Mouse (Mus musculus): ENCODE measurements at regions not wholly inside any gene's neighbourhood (a gene's known extent, or its start where the extent isn't known, plus 50 kb on each side); places are given as distances from the start of the nearest gene placed in this dataset.

DNA sequence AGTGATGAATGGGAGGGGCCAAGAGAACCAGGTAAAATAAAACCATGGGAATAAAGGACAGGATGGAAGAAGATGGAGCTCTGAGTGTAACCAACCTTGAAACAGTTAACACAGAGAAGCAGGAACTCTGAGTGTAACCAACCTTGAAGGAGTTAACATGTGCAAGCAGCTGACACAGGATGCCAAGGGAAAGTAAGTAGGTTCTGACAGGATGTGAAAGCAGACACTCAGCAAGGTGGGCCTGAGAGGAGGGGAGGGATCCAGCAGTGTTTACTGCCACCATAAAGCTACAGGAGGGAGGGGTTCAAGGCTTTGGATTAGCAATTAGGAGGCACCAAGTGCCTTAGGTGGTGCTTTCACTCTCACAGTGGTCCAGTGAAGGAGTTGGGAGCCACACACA, 213.3 kb downstream of the Gm21750 start:
- no peak overlapping the region for H3K4me3 ChIP-seq (ENCODE audit: insufficient read depth, low read depth, low read length)
- no peak for TF ChIP-seq POLR2A (IDR thresholded peaks at IDR 0.05; ENCODE audit: insufficient read depth, low read depth, low read length)
- no peak for TF ChIP-seq CTCF (IDR thresholded peaks at IDR 0.05; ENCODE audit: insufficient read depth, low read depth, low read length)
- no peaks in the 10 kb centered on the region for H3K4me1 ChIP-seq (ENCODE audit: control insufficient read depth, insufficient read depth, low read length)
- H3K27ac ChIP-seq (ENCODE audit: insufficient read depth, low read depth, low read length) = no peak overlapping the region

DNA sequence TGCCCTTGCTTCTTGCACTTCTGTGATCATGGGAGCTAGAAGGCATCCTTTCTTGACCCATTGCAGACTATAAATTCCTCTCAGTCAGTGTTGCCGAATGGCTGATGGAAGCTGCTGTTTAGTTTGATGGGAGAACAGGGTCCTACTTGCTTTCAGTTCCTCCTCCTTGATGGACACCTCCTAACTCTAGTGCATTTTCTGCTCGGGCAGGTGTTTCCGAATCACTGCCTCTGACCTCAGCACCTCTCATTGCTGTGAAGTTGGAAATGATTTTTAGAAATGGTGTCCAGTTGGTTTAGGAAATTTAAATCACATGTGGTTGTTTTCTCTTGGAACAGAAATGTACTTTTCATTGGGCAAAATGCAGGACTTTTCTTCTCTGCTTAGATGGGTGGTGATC, 214.9 kb downstream of the Gm21750 start:
- Histone ChIP-seq H3K4me3 (ENCODE audit: insufficient read depth, low read depth, low read length) (no peak overlapping the region), H3K4me1 (ENCODE audit: control insufficient read depth, insufficient read depth, low read length) (no peaks in the 10 kb centered on the region), H3K27ac (ENCODE audit: insufficient read depth, low read depth, low read length) (no peak overlapping the region)
- TF ChIP-seq CTCF (IDR thresholded peaks at IDR 0.05; ENCODE audit: insufficient read depth, low read depth, low read length) = no peak
- no peak for TF ChIP-seq POLR2A (IDR thresholded peaks at IDR 0.05; ENCODE audit: insufficient read depth, low read depth, low read length)
- 83% methylated on average over 3 of the region's 3 CpGs for WGBS

DNA sequence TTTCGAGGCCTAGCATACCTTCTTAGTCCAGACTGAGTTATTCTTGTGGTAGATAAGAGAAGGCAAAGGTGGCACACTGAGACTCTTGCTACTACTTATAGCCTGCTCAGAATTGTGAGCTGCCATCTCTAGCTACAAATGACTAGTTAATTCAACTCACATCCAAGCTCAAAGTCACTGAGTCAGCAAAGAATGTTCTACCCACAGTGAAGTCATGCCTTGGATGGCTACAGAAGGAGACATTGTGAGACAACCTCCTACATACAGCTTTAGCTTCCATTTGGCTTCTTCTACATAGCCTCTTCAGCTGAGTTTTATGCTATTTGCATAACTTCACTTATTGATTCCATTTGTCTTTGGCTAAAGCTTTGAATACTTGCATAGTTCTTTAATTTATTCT, 217.2 kb downstream of the Gm21750 start:
- Histone ChIP-seq H3K4me1 (ENCODE audit: control insufficient read depth, insufficient read depth, low read length) (no peaks in the 10 kb centered on the region), H3K27ac (ENCODE audit: insufficient read depth, low read depth, low read length) (no peak overlapping the region), H3K4me3 (ENCODE audit: insufficient read depth, low read depth, low read length) (no peak overlapping the region)
- TF ChIP-seq CTCF (IDR thresholded peaks at IDR 0.05; ENCODE audit: insufficient read depth, low read depth, low read length) (no peak), POLR2A (IDR thresholded peaks at IDR 0.05; ENCODE audit: insufficient read depth, low read depth, low read length) (no peak)
- WGBS = 89% methylated on average over 1 of the region's 1 CpGs

DNA sequence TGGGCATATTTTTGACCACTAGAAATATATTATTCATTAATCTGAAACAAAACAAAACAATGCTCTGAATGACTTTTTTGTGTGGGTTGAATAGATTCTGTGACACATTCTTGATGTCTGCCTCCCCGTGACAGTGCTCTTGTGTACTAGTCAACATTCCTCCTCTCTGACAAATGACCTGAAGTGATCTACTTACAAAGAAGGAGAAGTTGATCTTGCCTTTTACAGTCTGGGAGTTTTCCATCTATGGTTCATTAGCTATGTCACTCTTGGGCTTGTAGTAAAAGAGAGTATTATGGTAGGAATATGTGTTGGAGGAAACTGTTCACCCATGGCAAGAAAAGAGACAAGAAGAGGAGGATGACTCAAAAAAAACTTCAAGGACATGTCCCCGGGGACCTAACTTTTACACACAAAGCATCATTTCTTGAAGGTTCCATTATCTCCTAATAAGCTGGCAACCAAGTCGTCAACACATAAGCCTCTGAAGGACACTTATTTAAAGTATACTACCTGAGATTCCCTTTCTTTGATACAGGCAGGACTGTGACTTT, 217.9 kb downstream of the Gm21750 start:
- WGBS = 80% methylated on average over 3 of the region's 3 CpGs
- Histone ChIP-seq H3K4me1 (ENCODE audit: control insufficient read depth, insufficient read depth, low read length) (no peaks in the 10 kb centered on the region), H3K27ac (ENCODE audit: insufficient read depth, low read depth, low read length) (no peak overlapping the region), H3K4me3 (ENCODE audit: insufficient read depth, low read depth, low read length) (no peak overlapping the region)
- TF ChIP-seq POLR2A (IDR thresholded peaks at IDR 0.05; ENCODE audit: insufficient read depth, low read depth, low read length) = no peak
- TF ChIP-seq CTCF (IDR thresholded peaks at IDR 0.05; ENCODE audit: insufficient read depth, low read depth, low read length) = no peak

DNA sequence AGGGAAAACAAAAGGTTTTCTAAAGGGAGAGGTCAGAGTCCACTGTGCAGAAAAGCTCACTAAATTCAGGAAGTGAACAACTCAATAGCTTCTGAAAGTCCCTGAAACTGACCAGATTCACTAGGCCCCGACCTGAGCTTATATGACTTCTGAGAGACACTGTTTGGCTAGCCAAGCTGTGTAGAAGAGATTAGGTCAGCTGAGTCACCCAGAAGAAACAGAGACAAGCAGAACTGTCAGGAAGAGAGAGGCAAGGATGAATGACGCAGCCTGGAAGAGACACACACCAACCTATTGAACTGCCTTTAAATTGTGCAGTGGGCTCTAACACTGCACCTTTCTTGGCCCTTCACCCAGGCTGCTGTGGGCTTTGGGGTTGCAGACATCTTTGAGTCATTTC, 230.4 kb downstream of the Gm21750 start:
- 83% methylated on average over 2 of the region's 2 CpGs for WGBS
- Histone ChIP-seq H3K27ac (ENCODE audit: insufficient read depth, low read depth, low read length) (no peak overlapping the region), H3K4me1 (ENCODE audit: control insufficient read depth, insufficient read depth, low read length) (no peaks in the 10 kb centered on the region), H3K4me3 (ENCODE audit: insufficient read depth, low read depth, low read length) (no peak overlapping the region)
- TF ChIP-seq CTCF (IDR thresholded peaks at IDR 0.05; ENCODE audit: insufficient read depth, low read depth, low read length) = no peak
- no peak for TF ChIP-seq POLR2A (IDR thresholded peaks at IDR 0.05; ENCODE audit: insufficient read depth, low read depth, low read length)

DNA sequence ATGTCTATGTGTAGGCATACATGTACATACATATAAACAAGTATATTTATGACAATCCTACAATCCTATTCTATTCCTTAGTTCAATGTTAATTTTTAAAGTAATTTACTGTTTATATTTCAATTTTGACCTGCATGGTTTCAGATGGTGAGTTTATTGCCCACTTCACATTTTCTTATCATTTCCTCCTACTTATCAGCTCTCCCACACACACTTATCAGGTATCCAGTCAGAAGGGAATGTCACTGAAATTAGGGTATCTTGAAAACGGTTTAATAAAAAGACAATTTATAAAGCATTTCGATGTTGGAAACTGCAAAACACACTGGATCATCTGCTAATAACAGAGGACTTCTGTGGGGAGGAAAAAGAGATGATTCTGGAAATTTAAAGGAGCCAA, 233.8 kb downstream of the Gm21750 start:
- WGBS = 58% methylated on average over 2 of the region's 2 CpGs
- Histone ChIP-seq H3K27ac (ENCODE audit: insufficient read depth, low read depth, low read length) (no peak overlapping the region), H3K4me3 (ENCODE audit: insufficient read depth, low read depth, low read length) (no peak overlapping the region), H3K4me1 (ENCODE audit: control insufficient read depth, insufficient read depth, low read length) (no peaks in the 10 kb centered on the region)
- no peak for TF ChIP-seq POLR2A (IDR thresholded peaks at IDR 0.05; ENCODE audit: insufficient read depth, low read depth, low read length)
- no peak for TF ChIP-seq CTCF (IDR thresholded peaks at IDR 0.05; ENCODE audit: insufficient read depth, low read depth, low read length)

GRCm38 (mm10) chr14:73895266-73895665, 234.2 kb downstream of the Gm21750 start:
- H3K27ac ChIP-seq (ENCODE audit: insufficient read depth, low read depth, low read length) = no peak overlapping the region
- no peaks in the 10 kb centered on the region for H3K4me1 ChIP-seq (ENCODE audit: control insufficient read depth, insufficient read depth, low read length)
- WGBS = 85% methylated on average over 3 of the region's 3 CpGs
- TF ChIP-seq POLR2A (IDR thresholded peaks at IDR 0.05; ENCODE audit: insufficient read depth, low read depth, low read length) = no peak
- no peak overlapping the region for H3K4me3 ChIP-seq (ENCODE audit: insufficient read depth, low read depth, low read length)

DNA sequence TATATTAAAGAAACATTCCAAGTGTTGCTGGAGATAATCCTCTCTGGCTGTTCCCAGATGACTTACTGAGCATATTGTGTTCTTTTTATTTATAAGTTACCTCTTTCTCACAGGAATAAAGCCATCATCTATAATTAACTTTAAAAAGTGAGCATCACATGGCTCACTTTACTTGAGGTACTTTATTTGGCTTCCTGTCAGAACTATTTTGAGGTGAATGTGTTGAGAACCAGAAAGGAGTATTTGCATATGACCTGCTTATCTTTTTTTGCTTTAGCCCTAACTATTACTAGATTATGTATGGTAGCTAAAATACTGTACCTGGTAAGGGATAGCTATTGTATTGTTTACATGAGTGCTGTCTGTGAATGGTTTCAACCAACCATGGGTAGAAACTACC, 238.1 kb downstream of the Gm21750 start:
- no peak overlapping the region for H3K4me3 ChIP-seq (ENCODE audit: insufficient read depth, low read depth, low read length)
- no peaks in the 10 kb centered on the region for H3K4me1 ChIP-seq (ENCODE audit: control insufficient read depth, insufficient read depth, low read length)
- no peak overlapping the region for H3K27ac ChIP-seq (ENCODE audit: insufficient read depth, low read depth, low read length)
- TF ChIP-seq CTCF (IDR thresholded peaks at IDR 0.05; ENCODE audit: insufficient read depth, low read depth, low read length) (no peak), POLR2A (IDR thresholded peaks at IDR 0.05; ENCODE audit: insufficient read depth, low read depth, low read length) (no peak)

DNA sequence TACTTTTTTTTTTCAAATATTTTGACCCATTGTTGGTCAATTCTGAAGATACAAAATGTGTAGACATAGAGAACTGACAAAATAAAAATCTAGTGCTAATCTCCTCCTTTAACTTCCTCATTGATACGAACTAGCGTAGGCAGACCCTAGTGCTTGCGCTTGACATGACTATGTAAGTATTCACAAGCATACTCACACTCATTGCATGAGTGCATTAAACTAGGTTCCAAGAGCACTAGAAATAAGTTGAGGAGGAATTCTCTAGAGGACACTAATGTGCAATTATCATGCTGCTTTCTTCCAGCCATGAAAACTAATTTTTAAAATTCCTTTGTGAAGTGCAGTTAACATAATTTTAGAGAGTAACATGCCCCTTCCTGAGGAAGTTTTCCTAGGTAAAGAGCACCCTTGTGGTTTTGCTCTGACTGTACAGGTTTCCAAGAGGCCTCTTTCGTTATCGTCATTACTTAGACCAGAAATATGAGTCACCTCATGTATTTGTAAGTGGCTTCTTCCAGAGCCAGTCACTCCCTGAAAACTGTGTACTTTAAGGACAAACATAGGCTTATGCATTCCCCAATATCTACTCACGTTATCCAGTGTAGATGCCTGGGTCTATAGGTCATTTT, 241.2 kb downstream of the Gm21750 start:
- H3K4me3 ChIP-seq (ENCODE audit: insufficient read depth, low read depth, low read length) = no peak overlapping the region
- no peak for TF ChIP-seq POLR2A (IDR thresholded peaks at IDR 0.05; ENCODE audit: insufficient read depth, low read depth, low read length)
- TF ChIP-seq CTCF (IDR thresholded peaks at IDR 0.05; ENCODE audit: insufficient read depth, low read depth, low read length) = no peak
- WGBS = 89% methylated on average over 6 of the region's 6 CpGs
- no peaks in the 10 kb centered on the region for H3K4me1 ChIP-seq (ENCODE audit: control insufficient read depth, insufficient read depth, low read length)
- no peak overlapping the region for H3K27ac ChIP-seq (ENCODE audit: insufficient read depth, low read depth, low read length)
